Mouse (Mus musculus) urinary bladder, postnatal 4 days (tissue): ENCODE results near the gene Snx29.

Source experiments
- DNase-seq, 2 experiments: peaks; one replicate each; pipeline ENCODE4 v3.0.0; 2021 to 2022; ENCODE audit warnings: low spot score in 2 of 2

Snx29 gene

DNA sequence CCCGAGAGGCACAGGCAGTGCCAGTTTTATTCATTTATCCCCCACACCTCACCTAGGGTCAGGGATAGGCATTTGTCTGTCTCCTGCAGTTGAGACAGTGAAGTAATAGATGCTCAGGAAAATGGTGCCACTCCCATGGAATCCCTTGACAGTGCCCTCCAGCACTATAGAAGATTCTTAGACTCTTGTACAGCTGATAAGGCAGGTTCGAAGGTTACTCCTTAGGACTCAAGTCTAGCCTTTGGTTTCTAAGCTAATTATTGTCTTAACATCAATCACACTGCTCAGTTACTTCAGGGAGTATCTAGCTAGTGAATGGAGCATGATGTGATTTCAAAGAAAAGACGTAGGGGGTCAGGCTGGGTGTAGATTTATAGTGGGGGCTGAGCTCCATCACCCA, 273.9 kb downstream of the Snx29 start:
- DNase-seq = no peak

DNA sequence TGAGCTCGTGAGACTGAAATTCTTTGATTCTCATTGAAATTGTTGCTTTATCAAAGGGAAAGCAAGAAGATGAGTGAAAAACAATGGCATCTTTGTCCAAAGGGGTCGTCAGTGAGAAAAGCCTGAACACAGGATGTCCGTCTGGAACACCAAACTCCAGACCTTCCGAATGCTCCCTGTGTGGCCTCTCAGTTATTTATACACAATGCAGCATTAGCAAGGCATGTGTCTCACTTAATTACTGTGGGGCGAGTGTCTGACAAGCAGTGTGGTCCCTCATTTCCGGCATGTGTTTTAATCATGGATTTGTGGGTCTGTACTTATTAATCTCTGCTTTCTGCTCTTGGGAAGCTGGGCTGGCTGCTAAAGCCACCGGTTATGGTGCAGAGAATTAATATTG, 275.1 kb downstream of the Snx29 start:
- DNase-seq = no peak

GRCm38 (mm10) chr16:11599523-11599922, 276.8 kb downstream of the Snx29 start:
- DNase-seq = no peak

GRCm38 (mm10) chr16:11601336-11602082, 278.8 kb downstream of the Snx29 start:
- no peak for DNase-seq

GRCm38 (mm10) chr16:11603667-11604422, 281.1 kb downstream of the Snx29 start:
- DNase-seq = no peak

- DNase-seq = no peak
Measured at GRCm38 (mm10) chr16:11612526-11613126, 289.9 kb downstream of the Snx29 start.

- no peak for DNase-seq
Measured at GRCm38 (mm10) chr16:11614401-11615014, 291.8 kb downstream of the Snx29 start.

- DNase-seq = no peak
Measured at GRCm38 (mm10) chr16:11615633-11616032, 292.9 kb downstream of the Snx29 start.

DNA sequence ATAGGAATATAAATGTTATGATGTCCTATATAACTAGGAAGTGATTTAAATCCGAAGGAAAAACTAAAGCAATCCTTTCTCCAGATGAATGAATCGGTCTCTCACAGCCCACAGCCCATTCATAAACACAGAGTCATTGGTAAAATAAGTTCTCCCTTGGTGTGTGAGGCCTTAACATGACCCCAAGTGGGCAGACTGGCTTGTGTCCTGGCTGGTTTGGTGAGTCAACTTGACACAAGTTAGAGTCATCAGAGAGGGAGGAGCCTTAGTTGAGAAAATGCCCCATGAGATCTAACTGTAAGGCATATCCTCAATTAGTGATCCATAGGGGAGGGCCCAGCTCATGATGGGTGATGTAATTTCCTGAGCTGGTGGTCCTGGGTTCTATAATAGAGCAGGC, 297.2 kb downstream of the Snx29 start:
- DNase-seq = no peak

GRCm38 (mm10) chr16:11621042-11621441, 298.3 kb downstream of the Snx29 start:
- DNase-seq = no peak

DNA sequence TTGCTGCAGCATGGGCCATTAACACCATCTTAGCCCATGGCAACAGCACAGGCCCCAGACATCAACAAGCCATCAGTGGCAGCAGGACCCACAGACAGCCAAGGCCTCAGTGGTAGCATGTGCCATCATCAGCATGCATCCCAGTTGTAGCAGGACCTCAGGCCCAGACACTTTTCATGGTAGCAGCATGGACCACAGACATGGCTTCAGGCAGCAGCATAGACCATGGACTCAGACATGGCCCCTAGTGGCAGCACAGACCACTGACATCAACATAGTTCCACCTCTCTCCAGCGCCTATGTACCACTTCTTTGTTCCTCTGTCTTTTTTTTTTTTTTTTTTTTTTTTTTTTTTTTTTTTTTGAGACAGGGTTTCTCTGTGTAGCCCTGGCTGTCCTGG, 299.0 kb downstream of the Snx29 start:
- no peak for DNase-seq

DNA sequence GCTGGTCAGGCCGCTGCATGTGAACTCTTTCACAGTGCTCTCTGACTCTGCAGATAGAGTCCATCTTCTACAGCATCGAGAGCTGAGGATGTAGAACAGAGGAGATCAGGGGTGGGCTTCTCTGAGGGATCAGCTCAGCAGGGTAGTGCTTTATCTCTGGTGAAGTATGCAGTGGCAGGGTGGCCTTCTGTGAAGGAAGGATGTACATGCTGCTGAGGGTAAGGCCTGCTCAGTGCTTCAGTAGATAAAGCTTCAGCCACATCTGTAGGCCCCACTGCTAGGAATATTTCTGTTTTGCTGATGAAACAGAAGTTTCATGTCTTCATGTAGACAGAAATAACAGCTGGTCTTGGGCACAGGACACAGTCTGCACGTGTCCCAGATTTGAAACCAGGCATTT, 300.3 kb downstream of the Snx29 start:
- no peak for DNase-seq

GRCm38 (mm10) chr16:11624121-11624520, 301.4 kb downstream of the Snx29 start:
- no peak for DNase-seq

GRCm38 (mm10) chr16:11626004-11626481, 303.3 kb downstream of the Snx29 start:
- no peak for DNase-seq

GRCm38 (mm10) chr16:11626616-11627015, 303.9 kb downstream of the Snx29 start:
- DNase-seq = no peak

DNA sequence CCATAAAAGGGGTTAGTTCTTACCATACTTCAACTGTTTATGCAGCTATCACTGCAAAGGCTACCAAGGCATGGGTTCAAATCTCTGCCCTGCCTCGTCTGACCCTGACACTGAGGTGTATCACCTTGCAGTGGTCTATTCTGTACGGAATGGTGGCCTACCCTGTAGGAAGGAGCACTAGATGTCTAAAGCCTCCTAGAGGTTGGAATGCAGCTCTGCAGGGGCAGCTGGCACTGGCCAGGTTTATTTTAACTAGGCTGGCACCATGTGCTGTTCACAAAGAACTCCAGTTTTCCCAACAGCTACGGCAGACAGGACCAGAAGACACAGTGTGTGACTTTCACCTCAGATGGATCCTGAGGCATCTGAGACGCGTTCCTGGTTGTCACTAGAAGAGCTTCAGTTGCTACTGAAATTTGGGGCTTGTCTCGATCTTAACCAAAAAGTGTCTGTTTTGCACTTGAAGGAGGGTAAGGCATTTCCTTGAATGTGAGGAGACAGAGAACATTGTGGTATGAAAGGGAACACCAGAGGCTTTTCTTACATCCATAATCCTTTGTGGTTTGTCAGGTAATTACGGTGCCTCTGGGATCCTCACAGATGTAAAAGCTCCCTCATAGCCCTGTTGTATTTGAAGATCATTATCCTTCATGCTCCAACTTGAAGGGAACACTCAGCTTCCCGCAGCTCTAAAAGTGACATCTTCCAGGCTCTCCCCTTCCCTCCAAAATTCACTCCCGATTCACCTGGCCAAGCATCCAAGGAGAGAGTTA, 305.3 kb downstream of the Snx29 start:
- no peak for DNase-seq

GRCm38 (mm10) chr16:11629704-11630103, 307.0 kb downstream of the Snx29 start:
- no peak for DNase-seq

DNA sequence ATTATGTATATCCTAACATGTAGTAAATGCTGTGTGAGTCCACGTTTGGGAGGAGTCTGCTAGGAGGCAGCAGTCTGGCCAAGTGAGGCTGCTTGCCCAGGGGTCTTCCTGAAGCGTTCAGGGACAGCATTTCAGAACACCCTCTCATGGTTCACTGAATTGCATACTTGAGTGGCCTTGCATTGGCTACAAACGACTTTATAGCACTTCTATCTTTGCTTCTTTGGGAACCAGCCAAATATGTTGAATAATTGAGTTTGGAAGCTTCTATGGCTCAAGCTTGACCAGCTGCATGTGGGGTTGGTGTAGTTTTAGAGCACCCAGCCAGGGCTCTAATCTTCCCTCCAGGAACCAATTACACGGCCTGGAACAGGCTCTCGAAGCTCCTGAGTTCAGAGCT, 307.8 kb downstream of the Snx29 start:
- DNase-seq = no peak

- no peak for DNase-seq
Measured at GRCm38 (mm10) chr16:11632205-11632747, 309.6 kb downstream of the Snx29 start.

GRCm38 (mm10) chr16:11636196-11636733, 313.6 kb downstream of the Snx29 start:
- no peak for DNase-seq

- no peak for DNase-seq
Measured at GRCm38 (mm10) chr16:11636902-11637301, 314.2 kb downstream of the Snx29 start.
